ENCODE assay signal across 35 mouse cellular contexts in the genomic region with DNA sequence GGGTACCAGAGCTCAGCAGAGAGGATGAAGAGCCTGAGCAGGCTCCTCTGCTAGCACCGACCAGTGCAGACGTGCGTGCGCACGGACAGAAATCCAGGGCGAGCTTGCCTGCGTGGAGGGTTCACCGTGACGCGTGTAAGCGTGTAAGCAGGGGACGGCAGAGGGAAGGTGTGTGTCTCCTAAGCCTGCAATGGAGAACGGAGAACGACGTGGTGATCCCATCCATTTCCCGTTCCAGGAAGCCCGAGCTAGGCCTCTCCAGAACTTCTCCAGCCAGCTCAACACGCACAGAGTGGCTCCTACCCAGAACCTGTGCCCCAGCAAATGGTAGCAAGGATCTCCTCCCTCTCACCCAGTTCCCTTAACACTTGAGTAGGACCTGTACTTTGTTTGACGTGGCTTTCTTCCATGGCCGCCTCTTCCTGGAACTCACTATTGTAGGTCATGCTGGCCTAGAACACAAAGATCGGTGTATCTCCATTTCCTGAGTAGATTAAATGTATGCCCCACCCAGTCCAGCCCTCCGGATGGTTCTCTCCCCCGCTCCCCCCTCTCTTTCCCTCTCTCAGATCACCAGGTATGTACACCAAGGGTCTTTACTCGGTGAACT. TPM values are rescaled to one million over a fixed set of nuclear protein-coding genes. Genes with fewer than 3 reads are reported as not detected.
DNase-seq lines count a peak whose midpoint lies in the region; ATAC-seq and TF ChIP-seq lines count a peak whose summit lies in the region.
"Had no signal": no experiment of that assay in that cellular context is flagged by ENCODE, and none has a peak within 500 bp of the region (broad histone marks: within the 10 kb centered on the region; RNA-seq: fewer than 3 reads in every experiment).

No protein-coding gene starts in this region.

- H3K9me3 ChIP-seq in megakaryocyte, embryonic 14.5 days, result no peaks in the 10 kb centered on the region
- H3K9me3 ChIP-seq in MEL (replicated peaks; ENCODE audit: insufficient read depth, low read length), result no peaks in the 10 kb centered on the region
- H3K9me3 ChIP-seq in stomach, postnatal 0 days (ENCODE audit: control insufficient read depth, low read length), result no peaks in the 10 kb centered on the region
- H3K9me3 ChIP-seq: embryonic facial prominence, embryonic 13.5 days; forebrain, embryonic 10.5 days; forebrain, embryonic 15.5 days; heart, embryonic 15.5 days; hindbrain, embryonic 12.5 days; midbrain, embryonic 10.5 days; midbrain, embryonic 15.5 days; neural tube, embryonic 12.5 days had no signal

- no peak for ATAC-seq in megakaryocyte, adult 5-6 weeks (ENCODE audit: poor library complexity, severe bottlenecking)
- ATAC-seq in stomach, postnatal 0 days (ENCODE audit: low FRiP score, low TSS enrichment), result peak; percentile 70
- ATAC-seq: forebrain, embryonic 15.5 days; hindbrain, postnatal 0 days; intestine, embryonic 16.5 days; lung, postnatal 0 days; midbrain, embryonic 15.5 days had no signal

- no peak for TF ChIP-seq CTCF in MEL (IDR thresholded peaks at IDR 0.05 in 2 of 3, conservative IDR thresholded peaks at IDR 0.05 in 1 of 3; ENCODE audit: control insufficient read depth in 1 of 3, insufficient read depth in 1 of 3, low read depth in 2 of 3, low read length in 3 of 3, poor library complexity in 1 of 3, severe bottlenecking in 1 of 3)
- TF ChIP-seq CTCF in stomach, postnatal 0 days (IDR thresholded peaks at IDR 0.05; ENCODE audit: low read depth), result no peak

- peaks cover 58% of the 10 kb centered on the region for H3K4me1 ChIP-seq in megakaryocyte, embryonic 14.5 days
- H3K4me1 ChIP-seq in MEL (ENCODE audit: control insufficient read depth in 1 of 2, insufficient read depth in 2 of 2, low read length in 2 of 2), result peaks cover 3 to 27% of the 10 kb centered on the region in 2 experiments; a peak in 3 of 4 replicates
- no peaks in the 10 kb centered on the region for H3K4me1 ChIP-seq in stomach, postnatal 0 days (replicated peaks; ENCODE audit: control insufficient read depth, insufficient read depth)
- H3K4me1 ChIP-seq: forebrain, embryonic 15.5 days; hindbrain, embryonic 12.5 days; midbrain, embryonic 15.5 days had no signal

- no peaks in the 10 kb centered on the region for H3K36me3 ChIP-seq in megakaryocyte, embryonic 14.5 days (replicated peaks; ENCODE audit: low read length)
- H3K36me3 ChIP-seq in MEL (ENCODE audit: control insufficient read depth in 1 of 2, insufficient read depth in 2 of 2, low read length in 2 of 2), result peaks cover 0 to 20% of the 10 kb centered on the region in 2 experiments; a peak in 2 of 4 replicates
- H3K36me3 ChIP-seq in stomach, postnatal 0 days (ENCODE audit: control insufficient read depth, insufficient read depth, low read length), result no peaks in the 10 kb centered on the region
- H3K36me3 ChIP-seq: embryonic facial prominence, embryonic 13.5 days; forebrain, embryonic 10.5 days; forebrain, embryonic 15.5 days; heart, embryonic 15.5 days; hindbrain, embryonic 12.5 days; midbrain, embryonic 10.5 days; midbrain, embryonic 15.5 days; neural tube, embryonic 12.5 days had no signal

- WGBS in stomach, postnatal 0 days, result 85% methylated on average over 24 of the region's 24 CpGs

- peak overlapping the region; percentile 64 for H3K4me3 ChIP-seq in megakaryocyte, embryonic 14.5 days (replicated peaks)
- H3K4me3 ChIP-seq in MEL (ENCODE audit: control insufficient read depth in 1 of 2, insufficient read depth in 1 of 2, low read depth in 2 of 2, low read length in 2 of 2), result no peak overlapping the region
- no peak overlapping the region for H3K4me3 ChIP-seq in stomach, postnatal 0 days (ENCODE audit: low read depth, low read length)
- H3K4me3 ChIP-seq: embryonic facial prominence, embryonic 13.5 days; forebrain, embryonic 10.5 days; forebrain, embryonic 15.5 days; gastrocnemius, adult 2 months; heart, adult 2 months; heart, embryonic 15.5 days; hindbrain, embryonic 12.5 days; midbrain, embryonic 10.5 days; midbrain, embryonic 15.5 days; neural tube, embryonic 12.5 days had no signal

- H3K9ac ChIP-seq in MEL (ENCODE audit: control insufficient read depth, low read depth, low read length, poor library complexity, severe bottlenecking), result peak overlapping the region; percentile 50
- H3K9ac ChIP-seq in stomach, postnatal 0 days (ENCODE audit: low read length), result no peak overlapping the region
- H3K9ac ChIP-seq: embryonic facial prominence, embryonic 13.5 days; forebrain, embryonic 15.5 days; heart, embryonic 15.5 days; hindbrain, embryonic 12.5 days; midbrain, embryonic 15.5 days; neural tube, embryonic 12.5 days had no signal

- no peak for TF ChIP-seq RAD21 in MEL (IDR thresholded peaks at IDR 0.05; ENCODE audit: low read depth, low read length)

- no peak for TF ChIP-seq EP300 in MEL (IDR thresholded peaks at IDR 0.05; ENCODE audit: low read depth in 1 of 2, low read length in 2 of 2)
- TF ChIP-seq EP300 in stomach, postnatal 0 days (optimal IDR thresholded peaks at IDR 0.05), result no peak

- TF ChIP-seq POLR2A in MEL (IDR thresholded peaks at IDR 0.05; ENCODE audit: control insufficient read depth in 1 of 2, insufficient read depth in 1 of 2, low read depth in 1 of 2, low read length in 2 of 2, poor library complexity in 1 of 2), result no peak

- peak overlapping the region; percentile 53 for H3K27ac ChIP-seq in MEL (ENCODE audit: control insufficient read depth, low read depth, low read length)
- H3K27ac ChIP-seq in stomach, postnatal 0 days (replicated peaks), result peak overlapping the region; percentile 56
- H3K27ac ChIP-seq: embryonic facial prominence, embryonic 13.5 days; forebrain, embryonic 10.5 days; forebrain, embryonic 15.5 days; gastrocnemius, adult 2 months; heart, adult 2 months; heart, embryonic 15.5 days; hindbrain, embryonic 12.5 days; hindbrain, postnatal 0 days; macrophage; midbrain, embryonic 10.5 days; midbrain, embryonic 15.5 days; neural tube, embryonic 12.5 days had no signal

- DNase-seq in heart, adult 11 months, result peak; percentile 83
- DNase-seq in heart, adult 8-10 months (ENCODE audit: low spot score), result no peak
- DNase-seq in MEL (ENCODE audit: low read depth, low spot score), result peak; percentile 27
- DNase-seq in stomach, postnatal 0 days (ENCODE audit: low spot score), result peak; percentile 54
- DNase-seq in urinary bladder, postnatal 10 days (ENCODE audit: low spot score), result no peak
- DNase-seq in layer of hippocampus, adult 9-10 months (ENCODE audit: low spot score), result no peak
- DNase-seq: adrenal gland, postnatal 14 days; cerebellum, adult 18-20 months; cerebellum, postnatal 10 days; gastrocnemius, adult 2 months; gastrocnemius, postnatal 36 days; kidney, adult 8-10 months; kidney, postnatal 10 days; liver; lung, adult 18-20 months; right cerebral cortex, adult 18-20 months; right cerebral cortex, postnatal 4 days; thymus, postnatal 14 days had no signal

- no peaks in the 10 kb centered on the region for H3K79me2 ChIP-seq in MEL (ENCODE audit: control insufficient read depth, insufficient read depth, low read length, poor library complexity)

- H3K4me2 ChIP-seq in stomach, postnatal 0 days (replicated peaks; ENCODE audit: low read depth), result no peak overlapping the region
- H3K4me2 ChIP-seq: embryonic facial prominence, embryonic 13.5 days; forebrain, embryonic 15.5 days; heart, embryonic 15.5 days; hindbrain, embryonic 12.5 days; midbrain, embryonic 15.5 days; neural tube, embryonic 12.5 days had no signal

- H3K27me3 ChIP-seq in megakaryocyte, embryonic 14.5 days (replicated peaks), result no peaks in the 10 kb centered on the region
- no peaks in the 10 kb centered on the region for H3K27me3 ChIP-seq in MEL (ENCODE audit: control insufficient read depth in 1 of 2, insufficient read depth in 2 of 2, low read length in 2 of 2)
- H3K27me3 ChIP-seq in stomach, postnatal 0 days (ENCODE audit: control insufficient read depth, insufficient read depth, low read length), result no peaks in the 10 kb centered on the region
- H3K27me3 ChIP-seq: embryonic facial prominence, embryonic 13.5 days; forebrain, embryonic 15.5 days; heart, embryonic 15.5 days; hindbrain, embryonic 12.5 days; midbrain, embryonic 15.5 days; neural tube, embryonic 12.5 days had no signal

RNA-seq across cellular contexts. Expression of a gene that starts 6.6 kb away (rescaled TPM):
- under 1 TPM; 0.22 to 0.57 (median 0.36) TPM for total RNA-seq in heart, adult 8-10 months (2022)
- 1.3 and 4.9 TPM in 2 replicates for polyA plus RNA-seq in megakaryocyte, embryonic 14.5 days (2012; ENCODE audit: insufficient read depth, low replicate concordance)
- 15.2 and 16.9 TPM in 2 replicates for total RNA-seq in megakaryocyte, adult 5-6 weeks (2015)
- total RNA-seq in megakaryocyte, adult 5-6 weeks (2017), result 18.8 and 20.7 TPM in 2 replicates
- total RNA-seq in MEL (2012; rRNA removed), result 9.8 and 10.2 TPM in 2 replicates
- polyA plus RNA-seq in MEL (2012; ENCODE audit: insufficient read depth in 1 of 2, insufficient read length in 2 of 2, low read depth in 1 of 2, low replicate concordance in 2 of 2, missing spikeins in 1 of 2), result 1 to 10 TPM in 1 of 2 experiments, not detected in 1; 6.8 TPM
- polyA plus RNA-seq in stomach, postnatal 0 days (2015; fragmentation: Nextera tagmentation; extraction: Ambion mirVana), result 0.10 and 0.11 TPM in 2 replicates
- total RNA-seq: left cerebral cortex, adult 18-20 months had no signal
- polyA plus RNA-seq: C2C12; midbrain, embryonic 15.5 days had no signal

RNA-seq across cellular contexts. Expression of a gene that starts 14.9 kb away (rescaled TPM):
- 10 to 100 TPM; 51.2 to 75.7 (median 66.5) TPM for total RNA-seq in heart, adult 8-10 months (2022)
- 6.2 TPM in 1 of 2 replicates, not detected in the other for polyA plus RNA-seq in megakaryocyte, embryonic 14.5 days (2012; ENCODE audit: insufficient read depth, low replicate concordance)
- total RNA-seq in megakaryocyte, adult 5-6 weeks (2015), result 248 and 273 TPM in 2 replicates
- total RNA-seq in megakaryocyte, adult 5-6 weeks (2017), result 249 and 251 TPM in 2 replicates
- total RNA-seq in MEL (2012; rRNA removed), result 49.8 and 50.7 TPM in 2 replicates
- polyA plus RNA-seq in MEL (2012; ENCODE audit: insufficient read depth in 1 of 2, insufficient read length in 2 of 2, low read depth in 1 of 2, low replicate concordance in 2 of 2, missing spikeins in 1 of 2), result 10 to 100 TPM; 48.0 to 76.3 TPM
- 101 TPM in 2 replicates for polyA plus RNA-seq in stomach, postnatal 0 days (2015; fragmentation: Nextera tagmentation; extraction: Ambion mirVana)

RNA-seq across cellular contexts. Expression of a gene that starts 32.0 kb away (rescaled TPM):
- 10 to 100 TPM; 29.8 to 40.8 (median 34.6) TPM for total RNA-seq in heart, adult 8-10 months (2022)
- polyA plus RNA-seq in megakaryocyte, embryonic 14.5 days (2012; ENCODE audit: insufficient read depth, low replicate concordance), result 19.9 and 22.2 TPM in 2 replicates
- total RNA-seq in megakaryocyte, adult 5-6 weeks (2015), result 72.1 and 86.7 TPM in 2 replicates
- total RNA-seq in megakaryocyte, adult 5-6 weeks (2017), result 143 and 189 TPM in 2 replicates
- total RNA-seq in MEL (2012; rRNA removed), result 26.8 and 33.7 TPM in 2 replicates
- polyA plus RNA-seq in MEL (2012; ENCODE audit: insufficient read depth in 1 of 2, insufficient read length in 2 of 2, low read depth in 1 of 2, low replicate concordance in 2 of 2, missing spikeins in 1 of 2), result 10 to 100 TPM in 1 of 2 experiments, not detected in 1; 48.6 TPM
- polyA plus RNA-seq in stomach, postnatal 0 days (2015; fragmentation: Nextera tagmentation; extraction: Ambion mirVana), result 171 and 179 TPM in 2 replicates

RNA-seq across cellular contexts. Expression of a gene that starts 33.0 kb away (rescaled TPM):
- total RNA-seq in heart, adult 8-10 months (2022), result 10 to 100 TPM; 33.2 to 42.3 (median 37.9) TPM
- polyA plus RNA-seq in megakaryocyte, embryonic 14.5 days (2012; ENCODE audit: insufficient read depth, low replicate concordance), result 81.0 and 110 TPM in 2 replicates
- 104 and 125 TPM in 2 replicates for total RNA-seq in megakaryocyte, adult 5-6 weeks (2015)
- total RNA-seq in megakaryocyte, adult 5-6 weeks (2017), result 130 and 147 TPM in 2 replicates
- total RNA-seq in MEL (2012; rRNA removed), result 129 and 142 TPM in 2 replicates
- 100 to 1,000 TPM; 222 to 361 TPM for polyA plus RNA-seq in MEL (2012; ENCODE audit: insufficient read depth in 1 of 2, insufficient read length in 2 of 2, low read depth in 1 of 2, low replicate concordance in 2 of 2, missing spikeins in 1 of 2)
- 83.7 and 88.1 TPM in 2 replicates for polyA plus RNA-seq in stomach, postnatal 0 days (2015; fragmentation: Nextera tagmentation; extraction: Ambion mirVana)

RNA-seq across cellular contexts. Expression of a gene that starts 57.7 kb away (rescaled TPM):
- 10 to 100 TPM; 83.3 to 91.3 (median 85.0) TPM for total RNA-seq in heart, adult 8-10 months (2022)
- 27.0 and 31.8 TPM in 2 replicates for polyA plus RNA-seq in megakaryocyte, embryonic 14.5 days (2012; ENCODE audit: insufficient read depth, low replicate concordance)
- total RNA-seq in megakaryocyte, adult 5-6 weeks (2015), result 60.7 and 76.8 TPM in 2 replicates
- total RNA-seq in megakaryocyte, adult 5-6 weeks (2017), result 54.9 and 60.4 TPM in 2 replicates
- total RNA-seq in MEL (2012; rRNA removed), result 48.5 and 48.7 TPM in 2 replicates
- 10 to 100 TPM in 1 of 2 experiments, not detected in 1; 66.5 TPM for polyA plus RNA-seq in MEL (2012; ENCODE audit: insufficient read depth in 1 of 2, insufficient read length in 2 of 2, low read depth in 1 of 2, low replicate concordance in 2 of 2, missing spikeins in 1 of 2)
- 154 and 163 TPM in 2 replicates for polyA plus RNA-seq in stomach, postnatal 0 days (2015; fragmentation: Nextera tagmentation; extraction: Ambion mirVana)

Comparison
In these comparisons a context has a peak if more than half of its experiments do, and no peak if none do; other contexts are left out.
1. DNase-seq: peak in heart, adult 11 months (single experiment), MEL (single experiment) and stomach, postnatal 0 days (single experiment); none in heart, adult 8-10 months (single experiment), urinary bladder, postnatal 10 days (single experiment) and layer of hippocampus, adult 9-10 months (single experiment).